Mouse (Mus musculus): ENCODE results near the gene Mixl1. TPM values are rescaled to one million over a fixed set of nuclear protein-coding genes. Genes with fewer than 3 reads are reported as not detected.
A peak's percentile ranks its signal among the peaks of the same experiment; 100 is the strongest.

Mixl1 gene
- polyA plus RNA-seq (2014; fragmentation: Nextera tagmentation; extraction: Ambion mirVana) = not detected in 2 replicates

DNA sequence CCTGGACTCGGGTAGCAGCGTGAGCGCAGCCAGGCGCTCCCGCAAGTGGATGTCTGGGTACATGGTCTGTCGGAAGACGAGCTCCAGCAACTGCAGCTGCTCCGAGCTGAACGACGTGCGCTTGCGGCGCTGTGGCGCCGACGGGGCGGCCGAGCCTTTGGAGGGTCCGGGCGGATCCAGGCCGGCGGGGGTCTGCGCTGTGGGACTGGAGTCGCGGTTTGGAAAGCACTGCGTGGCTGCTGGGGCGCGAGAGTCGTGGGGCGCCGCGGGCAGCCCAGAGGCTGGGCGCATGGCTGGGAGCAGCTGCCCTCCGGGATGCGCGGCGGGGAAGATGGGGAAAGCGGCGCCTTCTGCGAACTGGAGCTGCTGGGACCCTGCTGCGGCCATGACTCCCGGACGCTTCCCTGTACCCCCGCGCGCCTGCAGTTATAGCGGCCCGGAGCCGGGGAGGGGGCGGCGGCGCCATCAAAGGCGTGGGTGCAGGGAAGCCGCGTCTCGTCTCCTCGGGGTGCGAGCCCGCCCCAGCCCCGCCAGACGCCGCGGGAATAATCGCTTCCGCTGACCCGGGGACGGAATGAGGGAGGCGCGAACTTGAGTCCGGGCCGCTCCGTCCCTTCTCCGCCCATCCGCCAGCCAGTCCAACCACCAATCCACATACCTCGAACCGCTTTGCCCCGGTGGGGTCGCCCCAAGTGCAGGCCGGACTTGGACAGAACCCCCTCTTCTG is at the start of gene Mixl1:
Mixl1 (minus strand) TSS at position 409 of the 727 bp plus-strand sequence.
- H3K27me3 ChIP-seq (ENCODE audit: control insufficient read depth, insufficient read depth, low read length) = peaks cover 26% of the 10 kb centered on the region
- WGBS = under 1% methylated on average over 75 of the region's 79 CpGs
- H3K4me2 ChIP-seq (ENCODE audit: low read depth, low read length) = peak within 1 kb of the TSS; percentile 41
- H3K4me3 ChIP-seq (ENCODE audit: low read depth, low read length) = peak within 1 kb of the TSS; percentile 27
- H3K27ac ChIP-seq (ENCODE audit: low read depth, low read length) = no peak within 1 kb of the TSS
- no peaks in the 10 kb centered on the region for H3K9me3 ChIP-seq (ENCODE audit: control insufficient read depth, low read length)
- H3K36me3 ChIP-seq (ENCODE audit: control insufficient read depth, insufficient read depth, low read length) = no peaks in the 10 kb centered on the region
- no peak for ATAC-seq (ENCODE audit: low read depth)
- H3K4me1 ChIP-seq (ENCODE audit: control insufficient read depth, insufficient read depth, low read length) = peaks cover 4% of the 10 kb centered on the region
- H3K9ac ChIP-seq (replicated peaks; ENCODE audit: low read depth, low read length) = no peak within 1 kb of the TSS

DNA sequence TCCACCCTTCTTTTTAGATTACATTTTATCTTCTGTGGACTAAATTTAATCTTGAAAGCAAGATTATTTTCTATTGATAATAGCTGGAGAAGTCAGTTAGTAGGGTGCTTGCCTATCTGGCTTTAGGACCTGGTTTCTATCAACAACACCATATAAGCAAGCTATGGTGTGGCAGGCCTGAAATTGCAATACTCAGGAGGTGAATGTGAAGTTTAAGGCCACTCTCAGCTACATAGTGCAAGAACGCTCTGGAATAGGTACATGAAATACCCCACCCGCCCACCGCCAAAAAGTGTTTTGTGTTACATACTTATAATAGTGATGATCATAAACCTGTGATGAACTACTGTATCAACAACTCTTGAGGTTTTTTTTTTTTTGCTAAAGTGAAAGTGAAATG is 32.4 kb upstream of the Mixl1 start:
- no peaks in the 10 kb centered on the region; the same call in 1 of the 2 replicates for H3K27me3 ChIP-seq (ENCODE audit: control insufficient read depth, insufficient read depth, low read length)
- H3K4me3 ChIP-seq (ENCODE audit: low read depth, low read length) = no peak overlapping the region
- H3K4me1 ChIP-seq (ENCODE audit: control insufficient read depth, insufficient read depth, low read length) = peaks cover 24% of the 10 kb centered on the region
- no peaks in the 10 kb centered on the region for H3K9me3 ChIP-seq (ENCODE audit: control insufficient read depth, low read length)
- no peak overlapping the region for H3K27ac ChIP-seq (ENCODE audit: low read depth, low read length)
- H3K36me3 ChIP-seq (ENCODE audit: control insufficient read depth, insufficient read depth, low read length) = no peaks in the 10 kb centered on the region
- WGBS = 98% methylated on average over 3 of the region's 3 CpGs
- no peak overlapping the region for H3K9ac ChIP-seq (replicated peaks; ENCODE audit: low read depth, low read length)
- no peak overlapping the region for H3K4me2 ChIP-seq (ENCODE audit: low read depth, low read length)
- ATAC-seq (ENCODE audit: low read depth) = no peak

DNA sequence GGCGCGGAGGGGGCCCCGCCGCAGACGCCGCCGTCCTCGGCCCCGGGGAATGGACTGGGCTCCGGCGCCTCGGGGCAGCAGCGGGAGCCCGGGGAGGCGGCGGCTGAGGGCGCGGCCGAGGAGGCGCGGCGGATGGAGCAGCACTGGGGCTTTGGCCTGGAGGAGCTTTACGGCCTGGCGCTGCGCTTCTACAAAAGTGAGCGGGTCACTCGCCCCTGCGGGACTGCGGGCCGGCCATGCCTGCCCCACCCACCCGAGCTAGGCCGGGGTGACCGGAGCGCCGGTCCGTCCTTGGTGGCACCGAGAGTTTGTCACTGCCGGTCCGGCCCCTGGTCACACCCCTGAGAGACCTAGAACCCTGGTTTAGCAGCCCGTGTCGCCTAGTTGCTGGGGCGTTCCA is 29.3 kb upstream of the Mixl1 start:
- no peaks in the 10 kb centered on the region; the same call in 1 of the 2 replicates for H3K27me3 ChIP-seq (ENCODE audit: control insufficient read depth, insufficient read depth, low read length)
- peak; percentile 69 for ATAC-seq (ENCODE audit: low read depth)
- peak overlapping the region; percentile 87 for H3K27ac ChIP-seq (ENCODE audit: low read depth, low read length)
- H3K9me3 ChIP-seq (ENCODE audit: control insufficient read depth, low read length) = no peaks in the 10 kb centered on the region
- peaks cover 24% of the 10 kb centered on the region for H3K4me1 ChIP-seq (ENCODE audit: control insufficient read depth, insufficient read depth, low read length)
- no peaks in the 10 kb centered on the region for H3K36me3 ChIP-seq (ENCODE audit: control insufficient read depth, insufficient read depth, low read length)
- peak overlapping the region; percentile 76 for H3K4me2 ChIP-seq (ENCODE audit: low read depth, low read length)
- peak overlapping the region; percentile 92 for H3K9ac ChIP-seq (replicated peaks; ENCODE audit: low read depth, low read length)
- peak overlapping the region; percentile 73 for H3K4me3 ChIP-seq (ENCODE audit: low read depth, low read length)
- WGBS = 0% methylated on average over 42 of the region's 42 CpGs

DNA sequence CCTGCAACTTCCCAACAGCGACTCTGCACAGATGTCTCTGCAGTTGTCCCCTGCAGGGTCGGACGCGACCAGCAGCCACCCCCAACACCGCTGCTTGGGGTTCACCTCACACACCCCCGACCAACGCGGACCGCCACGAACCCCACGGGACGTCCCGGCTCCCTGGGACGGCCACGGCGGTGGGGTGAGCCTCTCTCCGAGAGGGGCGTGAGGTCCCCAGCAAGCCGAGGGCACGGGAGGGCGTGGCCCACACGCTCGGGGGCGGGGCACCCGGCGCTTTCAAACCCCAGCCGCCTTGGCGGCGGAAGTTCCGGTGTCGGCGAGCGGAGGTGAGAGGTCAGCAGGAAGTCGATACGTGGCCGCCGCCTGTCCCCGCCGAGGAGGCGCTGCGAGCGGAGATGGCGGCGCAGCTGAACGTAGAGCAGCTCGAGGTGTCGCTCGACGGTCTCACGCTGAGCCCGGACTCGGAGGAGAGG is 28.9 kb upstream of the Mixl1 start, which contains the start of gene Acbd3:
Acbd3 (plus strand) TSS at position 340 of the 476 bp plus-strand sequence.
- peak within 1 kb of the TSS; percentile 87 for H3K27ac ChIP-seq (ENCODE audit: low read depth, low read length)
- ATAC-seq (ENCODE audit: low read depth) = peak; percentile 95
- WGBS = under 1% methylated on average over 51 of the region's 52 CpGs
- no peaks in the 10 kb centered on the region for H3K9me3 ChIP-seq (ENCODE audit: control insufficient read depth, low read length)
- peak within 1 kb of the TSS; percentile 92 for H3K9ac ChIP-seq (replicated peaks; ENCODE audit: low read depth, low read length)
- H3K36me3 ChIP-seq (ENCODE audit: control insufficient read depth, insufficient read depth, low read length) = no peaks in the 10 kb centered on the region
- peak within 1 kb of the TSS; percentile 76 for H3K4me2 ChIP-seq (ENCODE audit: low read depth, low read length)
- peak within 1 kb of the TSS; percentile 73 for H3K4me3 ChIP-seq (ENCODE audit: low read depth, low read length)
- H3K4me1 ChIP-seq (ENCODE audit: control insufficient read depth, insufficient read depth, low read length) = peaks cover 24% of the 10 kb centered on the region
- H3K27me3 ChIP-seq (ENCODE audit: control insufficient read depth, insufficient read depth, low read length) = no peaks in the 10 kb centered on the region; the same call in 1 of the 2 replicates

DNA sequence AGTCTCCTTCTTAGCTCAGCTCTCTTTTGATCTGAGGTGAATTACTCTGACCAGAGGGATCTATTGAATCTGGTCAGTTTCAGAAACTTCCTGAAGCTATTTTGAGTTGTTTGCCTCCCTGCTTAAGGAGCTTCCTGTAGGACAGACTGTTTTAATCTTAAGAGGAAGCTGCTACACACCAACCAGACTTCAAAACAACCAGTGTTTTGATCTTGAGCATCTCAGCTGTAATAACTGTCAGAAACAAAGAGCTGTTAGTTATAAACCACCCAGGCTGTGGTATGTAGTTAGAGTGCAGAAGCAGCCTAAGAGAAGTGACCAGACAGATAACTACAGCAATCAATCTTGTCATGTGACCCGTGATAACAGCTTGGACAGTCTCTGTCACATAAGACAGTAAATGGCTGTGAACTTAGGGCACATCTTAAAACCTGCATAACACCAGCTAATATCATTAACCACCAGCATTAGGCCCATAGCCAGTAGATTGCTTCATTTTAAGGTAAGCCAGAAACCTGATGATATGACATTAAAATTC is 26.9 kb upstream of the Mixl1 start:
- H3K4me2 ChIP-seq (ENCODE audit: low read depth, low read length) = no peak overlapping the region
- H3K9me3 ChIP-seq (ENCODE audit: control insufficient read depth, low read length) = no peaks in the 10 kb centered on the region
- H3K4me1 ChIP-seq (ENCODE audit: control insufficient read depth, insufficient read depth, low read length) = peaks cover 21% of the 10 kb centered on the region
- H3K9ac ChIP-seq (replicated peaks; ENCODE audit: low read depth, low read length) = no peak overlapping the region
- WGBS = 53% methylated on average over 1 of the region's 1 CpGs
- H3K4me3 ChIP-seq (ENCODE audit: low read depth, low read length) = no peak overlapping the region
- ATAC-seq (ENCODE audit: low read depth) = no peak
- H3K27me3 ChIP-seq (ENCODE audit: control insufficient read depth, insufficient read depth, low read length) = no peaks in the 10 kb centered on the region; the same call in 1 of the 2 replicates
- no peaks in the 10 kb centered on the region for H3K36me3 ChIP-seq (ENCODE audit: control insufficient read depth, insufficient read depth, low read length)
- no peak overlapping the region for H3K27ac ChIP-seq (ENCODE audit: low read depth, low read length)

DNA sequence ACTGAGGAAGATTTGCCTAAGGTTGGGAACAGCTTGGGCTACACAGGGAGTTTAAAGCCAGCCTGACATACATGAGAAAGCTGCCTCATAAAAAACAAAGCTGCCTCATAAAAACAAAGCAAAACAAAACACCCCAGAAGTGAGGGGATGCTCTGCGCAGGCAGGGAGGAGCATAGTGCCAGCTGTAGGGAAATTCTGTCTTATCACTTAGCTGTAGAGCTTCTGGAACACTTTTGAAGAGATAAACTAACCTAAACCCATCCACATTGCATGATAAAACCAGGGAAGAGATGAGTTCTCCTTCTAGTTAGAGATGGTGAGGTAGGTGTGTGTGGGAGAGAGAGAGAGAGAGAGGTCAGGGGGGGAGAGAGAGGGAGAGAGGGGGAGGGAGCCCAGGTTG is 25.8 kb upstream of the Mixl1 start:
- H3K9me3 ChIP-seq (ENCODE audit: control insufficient read depth, low read length) = no peaks in the 10 kb centered on the region
- no peak for ATAC-seq (ENCODE audit: low read depth)
- no peak overlapping the region for H3K27ac ChIP-seq (ENCODE audit: low read depth, low read length)
- no peak overlapping the region for H3K4me3 ChIP-seq (ENCODE audit: low read depth, low read length)
- no peaks in the 10 kb centered on the region for H3K36me3 ChIP-seq (ENCODE audit: control insufficient read depth, insufficient read depth, low read length)
- no peak overlapping the region for H3K4me2 ChIP-seq (ENCODE audit: low read depth, low read length)
- 43% methylated on average over 1 of the region's 1 CpGs for WGBS
- no peak overlapping the region for H3K9ac ChIP-seq (replicated peaks; ENCODE audit: low read depth, low read length)
- H3K4me1 ChIP-seq (ENCODE audit: control insufficient read depth, insufficient read depth, low read length) = peaks cover 19% of the 10 kb centered on the region
- H3K27me3 ChIP-seq (ENCODE audit: control insufficient read depth, insufficient read depth, low read length) = no peaks in the 10 kb centered on the region; the same call in 1 of the 2 replicates

DNA sequence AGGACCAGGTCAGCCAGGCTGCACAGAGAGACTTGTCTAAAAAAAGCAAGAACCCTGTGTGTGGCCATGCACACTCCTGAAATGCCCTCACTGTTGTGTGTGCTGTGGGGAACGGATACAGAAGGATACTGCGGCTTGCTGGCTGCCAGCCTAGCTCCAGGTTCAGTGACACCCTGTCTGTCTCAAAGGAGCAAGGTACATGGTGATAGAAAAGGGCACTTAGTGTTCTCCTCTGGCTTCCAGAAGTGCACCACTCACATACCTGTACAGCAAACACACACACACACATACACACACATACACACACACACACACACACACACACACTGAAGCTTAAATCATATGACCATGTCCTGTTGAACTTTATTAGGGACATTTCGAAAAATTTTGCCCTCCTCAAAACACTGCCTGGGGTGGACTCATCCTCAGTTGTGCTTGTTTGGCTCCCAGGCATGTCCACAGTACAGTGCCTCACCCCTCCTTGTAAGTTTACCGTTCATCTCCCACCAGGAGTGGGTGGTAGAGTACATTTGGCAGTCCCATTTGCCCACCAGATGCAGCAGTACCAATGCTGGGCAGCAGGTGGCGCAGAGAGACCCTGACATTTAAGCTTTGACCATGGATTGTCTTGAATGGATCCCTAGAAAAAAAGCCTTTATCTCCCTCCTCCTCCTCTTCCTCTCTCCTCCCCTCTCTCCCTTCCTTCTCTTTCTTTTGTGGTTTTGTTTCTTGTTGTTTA is 23.3 kb upstream of the Mixl1 start:
- Histone ChIP-seq H3K27me3 (ENCODE audit: control insufficient read depth, insufficient read depth, low read length) (no peaks in the 10 kb centered on the region), H3K9ac (replicated peaks; ENCODE audit: low read depth, low read length) (no peak overlapping the region), H3K36me3 (ENCODE audit: control insufficient read depth, insufficient read depth, low read length) (no peaks in the 10 kb centered on the region), H3K4me1 (ENCODE audit: control insufficient read depth, insufficient read depth, low read length) (peaks cover 6% of the 10 kb centered on the region; the same call in 1 of the 2 replicates), H3K9me3 (ENCODE audit: control insufficient read depth, low read length) (no peaks in the 10 kb centered on the region), H3K4me2 (ENCODE audit: low read depth, low read length) (no peak overlapping the region), H3K27ac (ENCODE audit: low read depth, low read length) (no peak overlapping the region), H3K4me3 (ENCODE audit: low read depth, low read length) (no peak overlapping the region)
- 44% methylated on average over 5 of the region's 5 CpGs for WGBS
- 0 out of 2 replicates have a peak, but pooled peaks have one; percentile 28 for ATAC-seq (ENCODE audit: low read depth)

DNA sequence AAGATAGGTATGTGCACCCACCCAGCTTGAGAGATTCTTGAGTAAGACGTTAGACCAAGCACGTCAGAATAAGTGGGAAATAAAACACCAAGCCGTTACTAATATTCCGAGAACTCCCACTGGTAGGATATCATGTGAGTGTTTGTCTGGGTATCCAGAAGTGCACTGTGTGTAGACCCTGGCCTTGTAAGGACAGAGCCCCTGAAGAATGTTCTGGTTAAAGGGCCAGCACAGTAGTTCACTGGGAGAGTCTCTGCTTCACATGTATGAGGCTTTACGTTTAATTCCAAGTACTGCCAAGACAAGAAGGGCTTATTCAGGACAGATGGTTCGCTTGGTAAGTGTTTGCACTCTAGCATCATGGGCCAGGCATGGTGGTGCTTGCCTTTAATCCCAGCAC is 22.6 kb upstream of the Mixl1 start:
- H3K9ac ChIP-seq (replicated peaks; ENCODE audit: low read depth, low read length) = no peak overlapping the region
- no peaks in the 10 kb centered on the region for H3K36me3 ChIP-seq (ENCODE audit: control insufficient read depth, insufficient read depth, low read length)
- no peak overlapping the region for H3K4me3 ChIP-seq (ENCODE audit: low read depth, low read length)
- ATAC-seq (ENCODE audit: low read depth) = no peak
- WGBS = 88% methylated on average over 6 of the region's 6 CpGs
- no peak overlapping the region for H3K4me2 ChIP-seq (ENCODE audit: low read depth, low read length)
- no peak overlapping the region for H3K27ac ChIP-seq (ENCODE audit: low read depth, low read length)
- H3K4me1 ChIP-seq (ENCODE audit: control insufficient read depth, insufficient read depth, low read length) = no peaks in the 10 kb centered on the region
- no peaks in the 10 kb centered on the region for H3K9me3 ChIP-seq (ENCODE audit: control insufficient read depth, low read length)
- no peaks in the 10 kb centered on the region for H3K27me3 ChIP-seq (ENCODE audit: control insufficient read depth, insufficient read depth, low read length)

Measured in neural tube, embryonic 14.5 days (tissue).